Mouse (Mus musculus) olfactory bulb, adult 2 months (tissue): ENCODE data around the gene Siva1.

Source experiments
- CTCF ChIP-seq: fragments of 200-500 bp; IDR thresholded peaks from 2 replicates; pipeline ENCODE4 v1.5.1; 2012; ENCODE audit warnings: low read depth, mild to moderate bottlenecking, low read length, moderate library complexity; ENCODE audit not compliant: insufficient read depth
- POLR2A ChIP-seq: fragments of 200-500 bp; IDR thresholded peaks from 2 replicates; pipeline ENCODE4 v1.6.1; 2012; ENCODE audit warnings: mild to moderate bottlenecking, low read depth, low read length, moderate library complexity; ENCODE audit not compliant: insufficient read depth

GRCm38 (mm10) chr12:112661851-112662250 lies 17.4 kb downstream of the Siva1 start:
- TF ChIP-seq POLR2A = no peak
- no peak for TF ChIP-seq CTCF
